Mouse (Mus musculus) olfactory bulb, adult 2 months (tissue): Measurements from ENCODE around the gene Fam43a. TPM values are rescaled to one million over a fixed set of nuclear protein-coding genes. Genes with fewer than 3 reads are reported as not detected.

Source experiments
- H3K27ac ChIP-seq: fragments of 200-500 bp; 2 replicates; pipeline ENCODE4 v1.5.1; 2012; ENCODE audit warnings: low read depth, low read length; ENCODE audit not compliant: insufficient read depth
- H3K4me1 ChIP-seq: fragments of 200-500 bp; 2 replicates; pipeline ENCODE4 v1.6.1; 2012; ENCODE audit warnings: low read length; ENCODE audit not compliant: control insufficient read depth, insufficient read depth
- H3K4me3 ChIP-seq: fragments of 200-500 bp; 2 replicates; pipeline ENCODE4 v1.5.1; 2012; ENCODE audit warnings: mild to moderate bottlenecking, low read depth, low read length, moderate library complexity; ENCODE audit not compliant: insufficient read depth
- CTCF ChIP-seq: fragments of 200-500 bp; IDR thresholded peaks from 2 replicates; pipeline ENCODE4 v1.5.1; 2012; ENCODE audit warnings: low read depth, mild to moderate bottlenecking, low read length, moderate library complexity; ENCODE audit not compliant: insufficient read depth
- POLR2A ChIP-seq: fragments of 200-500 bp; IDR thresholded peaks from 2 replicates; pipeline ENCODE4 v1.6.1; 2012; ENCODE audit warnings: mild to moderate bottlenecking, low read depth, low read length, moderate library complexity; ENCODE audit not compliant: insufficient read depth
- WGBS: fragments of 180-500 bp; shearing (Covaris S2); methylation state at CpG from one replicate; pipeline ENCODE4 v1.1.7; 2018; 5-methylcytosine and 5-hydroxymethylcytosine counted together
- polyA plus RNA-seq: library from polyadenylated mRNA; stranded (reverse); fragments of >200 nt; gene quantifications from 2 replicates; pipeline ENCODE4 v1.2.4, GENCODE M21; 2012; ENCODE audit warnings: low replicate concordance; ENCODE audit not compliant: missing spikeins, insufficient read depth, insufficient read length

Fam43a gene
- not detected in 2 replicates for polyA plus RNA-seq

DNA sequence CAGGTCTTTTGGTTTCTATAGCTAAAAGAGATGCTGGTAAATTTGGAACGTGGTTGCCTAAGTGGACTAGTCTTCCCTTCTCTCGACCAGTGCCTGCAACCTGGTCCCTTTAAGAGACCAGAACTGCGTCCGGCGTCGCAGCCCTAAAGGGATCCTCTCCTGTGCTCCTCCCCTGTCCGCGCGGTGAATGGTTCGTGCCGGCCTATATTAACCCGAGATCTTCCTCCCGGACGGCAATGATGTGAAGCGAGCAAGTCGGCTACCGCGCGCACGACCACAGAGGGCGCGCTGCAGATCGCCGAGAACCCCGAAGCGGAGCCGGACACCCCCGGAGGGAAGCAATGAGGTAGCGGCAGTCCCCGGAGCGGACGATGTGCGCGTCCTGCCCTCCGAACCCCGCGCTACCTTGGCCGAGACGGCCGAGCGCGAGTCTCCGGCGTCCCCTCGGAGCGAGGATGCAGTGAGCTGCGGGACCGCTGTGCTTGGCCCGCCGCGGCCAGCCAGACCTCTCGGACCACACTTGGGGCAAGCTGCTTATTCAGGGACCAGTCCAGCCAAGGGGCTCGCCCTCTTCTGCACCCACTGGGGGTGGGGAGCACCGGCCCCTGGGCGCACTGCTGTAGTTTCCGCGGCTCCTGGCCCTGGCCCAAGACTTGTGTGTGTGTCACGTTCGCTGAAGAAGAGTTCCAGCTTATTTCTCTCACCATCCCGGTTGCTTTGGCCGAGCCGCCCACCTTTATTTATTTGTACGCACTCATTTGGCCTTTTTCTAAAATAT is at the start of gene Fam43a:
TSS of gene Fam43a (plus strand) at position 233 of the 778 bp plus-strand sequence.
- TF ChIP-seq POLR2A (peak; percentile 94), CTCF (peak; percentile 30; the same call in 1 of the 2 replicates)
- Histone ChIP-seq H3K4me3 (peak within 1 kb of the TSS; percentile 80), H3K27ac (peak within 1 kb of the TSS; percentile 82), H3K4me1 (peaks cover 41% of the 10 kb centered on the region)
- under 1% methylated on average over 63 of the region's 63 CpGs for whole genome bisulfite sequencing

DNA sequence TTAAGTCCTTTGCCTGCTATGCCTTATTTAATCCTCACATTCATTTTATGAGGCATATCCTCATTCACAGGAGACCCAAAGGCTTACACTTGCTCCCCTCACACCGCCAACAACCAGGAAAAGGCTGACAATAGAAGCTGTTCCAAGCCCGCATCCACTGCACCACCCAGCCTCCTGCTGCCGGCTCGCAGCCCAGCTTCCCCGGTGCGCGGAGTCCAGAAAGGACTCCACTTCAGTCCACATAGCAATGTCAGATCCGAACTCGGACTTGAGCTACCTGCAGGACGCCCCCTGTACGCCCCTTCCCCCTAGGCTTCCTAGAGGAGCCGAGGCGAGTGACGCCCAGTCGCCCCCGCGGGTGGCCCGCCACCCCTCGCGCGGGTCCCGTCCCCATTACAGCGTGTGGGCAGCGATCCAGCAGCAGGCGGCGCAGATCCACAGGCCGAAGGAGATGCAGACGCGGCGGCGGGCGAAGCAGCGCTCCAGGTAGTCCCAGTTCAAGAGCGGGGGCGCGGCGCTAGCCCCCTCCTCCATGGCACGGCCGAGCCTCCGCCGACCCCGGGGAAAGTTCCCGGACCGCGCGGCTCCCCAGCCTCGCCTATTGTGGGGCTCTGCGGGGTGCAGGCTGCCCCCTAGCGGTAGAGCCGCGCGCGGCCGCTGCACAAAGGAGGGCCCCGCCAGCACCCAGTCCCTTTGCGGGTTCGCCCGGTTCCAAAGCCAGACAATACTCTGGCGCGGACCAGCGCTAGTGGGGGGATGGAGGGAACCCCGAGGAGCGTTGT is 49.4 kb upstream of the Fam43a start:
- Histone ChIP-seq H3K4me3 (peak overlapping the region; percentile 64), H3K4me1 (peaks cover 13% of the 10 kb centered on the region), H3K27ac (no peak overlapping the region)
- TF ChIP-seq CTCF (peak; percentile 97), POLR2A (0 out of 2 replicates have a peak, but pooled peaks have one; percentile 34)
- 1% methylated on average over 63 of the region's 63 CpGs for WGBS

DNA sequence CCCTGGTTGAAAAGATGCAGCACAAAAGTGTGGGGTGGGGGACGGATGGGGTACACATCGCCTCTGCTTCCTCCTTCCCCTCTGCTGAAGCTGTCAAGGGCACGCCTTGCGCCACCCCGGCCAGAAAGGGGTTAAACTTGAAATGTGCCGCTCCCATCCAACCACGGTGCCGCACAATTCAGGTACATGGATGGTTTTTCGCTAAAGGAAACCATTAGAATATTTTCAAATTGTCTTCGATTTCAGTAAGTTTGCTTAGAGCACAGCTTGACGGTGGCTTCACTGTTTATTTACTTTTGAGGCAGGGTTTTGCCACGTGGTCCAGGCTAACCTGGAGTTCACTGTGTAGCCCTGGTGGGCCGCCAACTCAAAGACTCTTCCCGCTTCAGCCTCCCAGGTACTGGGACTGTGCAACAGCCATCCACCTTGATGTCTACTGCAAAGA is 48.8 kb upstream of the Fam43a start, which contains the start of gene Tmem44:
TSS of gene Tmem44 (minus strand) at position 95 of the 445 bp plus-strand sequence.
- TF ChIP-seq CTCF, result no peak
- TF ChIP-seq POLR2A, result no peak
- 9% methylated on average over 14 of the region's 14 CpGs for WGBS
- H3K4me3 ChIP-seq, result peak within 1 kb of the TSS; percentile 64
- peaks cover 13% of the 10 kb centered on the region for H3K4me1 ChIP-seq
- H3K27ac ChIP-seq, result no peak within 1 kb of the TSS

DNA sequence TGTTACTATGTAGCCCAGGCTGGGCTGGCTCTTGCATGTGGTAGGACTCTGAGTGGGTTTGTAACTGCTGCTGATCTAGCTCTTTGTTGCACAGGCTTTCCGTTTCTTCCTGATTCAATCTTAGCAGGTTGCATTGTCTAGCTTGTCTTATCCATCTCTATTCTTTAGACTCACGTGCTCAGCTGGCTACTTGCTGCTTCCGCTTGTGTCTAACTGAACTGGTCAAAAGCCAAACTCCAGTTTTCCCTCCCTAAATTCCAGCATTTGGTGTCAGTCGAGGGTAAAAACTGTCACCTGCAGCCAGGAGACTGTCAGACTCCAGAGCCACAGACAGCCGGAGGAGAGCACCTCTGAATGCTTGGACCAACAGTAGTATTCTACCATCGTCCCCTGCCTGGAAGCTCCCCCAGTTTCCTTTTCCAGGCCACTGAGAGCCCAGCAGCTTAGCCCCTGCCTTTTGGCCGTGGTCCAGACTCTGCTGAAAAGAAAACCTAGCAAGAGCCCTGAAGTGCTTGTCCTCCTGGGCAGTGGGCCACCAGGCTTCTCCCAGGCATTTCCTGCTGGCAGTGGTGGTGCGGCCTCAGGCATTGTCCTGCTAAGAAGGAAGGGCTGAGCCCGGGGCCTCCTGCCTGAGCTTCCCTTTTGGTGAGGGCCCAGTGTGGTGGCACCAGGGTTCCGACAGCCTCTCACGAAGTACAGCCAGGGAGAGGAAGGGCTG is 46.7 kb upstream of the Fam43a start:
- TF ChIP-seq CTCF, result no peak
- TF ChIP-seq POLR2A, result no peak
- Histone ChIP-seq H3K4me1 (peaks cover 13% of the 10 kb centered on the region), H3K4me3 (no peak overlapping the region), H3K27ac (no peak overlapping the region)
- 49% methylated on average over 11 of the region's 11 CpGs for WGBS

DNA sequence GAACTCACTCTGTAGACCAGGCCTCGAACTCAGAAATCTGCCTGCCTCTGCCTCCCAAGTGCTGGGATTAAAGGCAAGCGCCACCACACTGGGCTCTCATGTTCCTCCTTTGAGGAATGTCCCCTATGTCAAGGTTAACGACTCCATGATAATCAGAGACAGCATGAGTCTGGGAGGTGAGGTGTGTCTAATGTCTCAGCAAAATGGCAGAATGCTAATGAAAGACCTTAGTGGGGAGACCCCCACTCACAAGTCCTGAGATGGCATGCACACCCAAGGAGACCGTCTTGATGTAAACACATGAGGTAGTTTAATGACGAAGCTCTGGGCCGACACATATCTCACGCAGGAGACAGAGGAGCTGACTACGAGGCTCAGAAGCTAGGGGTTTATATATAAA is 45.4 kb upstream of the Fam43a start:
- H3K4me3 ChIP-seq, result no peak overlapping the region
- H3K27ac ChIP-seq, result no peak overlapping the region
- peaks cover 13% of the 10 kb centered on the region for H3K4me1 ChIP-seq
- TF ChIP-seq POLR2A, result no peak
- TF ChIP-seq CTCF, result no peak
- WGBS, result 97% methylated on average over 8 of the region's 8 CpGs

DNA sequence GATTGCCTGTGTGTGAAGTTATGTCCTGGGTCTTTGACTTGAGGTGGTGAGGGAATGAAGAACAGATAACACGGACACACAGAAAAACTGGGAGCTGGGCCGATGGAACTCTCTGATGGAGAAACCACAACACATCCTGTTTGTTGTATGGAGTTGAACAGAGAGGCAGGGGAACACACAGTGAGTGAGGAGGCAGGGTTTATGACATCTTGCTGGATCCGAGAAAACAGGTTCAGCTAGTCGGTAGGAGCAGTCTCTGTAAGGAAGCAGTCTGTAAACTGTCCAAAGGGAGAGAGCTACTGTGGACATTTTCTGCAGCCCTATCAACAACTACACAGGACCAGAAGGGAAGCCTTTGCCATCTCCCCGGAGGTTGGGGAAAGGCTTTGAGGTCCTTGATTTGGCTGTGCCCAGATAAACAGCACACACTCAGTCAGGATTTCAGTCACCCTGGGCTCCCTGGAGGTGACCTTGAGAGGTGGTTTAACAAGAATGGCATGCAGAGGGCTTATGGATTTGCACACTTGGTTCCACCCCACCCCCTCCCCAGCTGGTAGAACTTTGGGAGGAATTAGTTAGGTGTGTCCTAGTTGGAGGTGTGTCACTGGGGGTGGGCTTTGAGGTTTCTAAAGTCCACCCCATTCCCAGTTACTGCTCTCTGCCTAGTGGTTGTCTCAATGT is 40.1 kb upstream of the Fam43a start:
- TF ChIP-seq POLR2A (no peak), CTCF (no peak)
- Histone ChIP-seq H3K4me1 (no peaks in the 10 kb centered on the region), H3K4me3 (no peak overlapping the region), H3K27ac (no peak overlapping the region)
- 88% methylated on average over 5 of the region's 5 CpGs for whole genome bisulfite sequencing

DNA sequence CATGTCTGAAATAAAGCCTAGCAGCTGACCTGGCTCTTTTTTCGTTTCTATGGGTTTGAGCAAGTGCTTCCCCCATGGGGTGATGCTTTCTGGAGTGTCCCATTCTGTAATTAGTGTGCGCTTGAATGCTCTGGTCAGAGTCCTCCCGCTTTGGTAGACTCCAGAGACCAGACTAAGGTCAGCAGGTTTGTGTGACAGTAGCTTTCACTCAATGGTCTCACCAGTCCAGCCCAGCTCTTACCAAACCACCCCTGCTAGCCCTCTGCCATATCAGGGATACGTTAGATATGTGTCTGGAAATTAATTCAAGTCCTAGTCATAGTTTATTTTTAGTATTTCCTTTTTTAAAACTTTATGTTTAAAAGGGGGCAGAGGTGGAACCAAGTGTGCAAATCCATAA is 38.9 kb upstream of the Fam43a start:
- 85% methylated on average over 4 of the region's 4 CpGs for WGBS
- Histone ChIP-seq H3K4me3 (no peak overlapping the region), H3K4me1 (no peaks in the 10 kb centered on the region), H3K27ac (no peak overlapping the region)
- TF ChIP-seq CTCF, result no peak
- no peak for TF ChIP-seq POLR2A

DNA sequence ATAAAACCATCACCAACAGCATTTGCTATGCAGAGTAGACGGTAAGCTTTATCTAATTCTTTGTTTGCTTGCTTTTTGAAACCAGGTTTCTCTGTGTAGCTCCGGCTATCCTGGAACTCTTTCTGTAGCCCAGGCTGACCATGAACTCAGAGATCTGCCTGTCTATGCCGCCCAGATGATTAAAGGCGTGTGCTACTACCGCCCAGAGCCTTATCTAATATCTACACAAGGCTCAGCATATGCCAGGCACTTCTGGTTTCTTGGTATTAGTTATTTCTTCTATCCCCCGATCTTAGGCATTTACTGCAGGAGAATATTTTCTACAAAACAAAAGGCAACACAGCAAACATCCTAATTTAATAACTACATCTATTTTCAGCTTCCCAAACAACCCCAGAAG is 33.9 kb upstream of the Fam43a start:
- Histone ChIP-seq H3K4me1 (no peaks in the 10 kb centered on the region), H3K27ac (no peak overlapping the region), H3K4me3 (no peak overlapping the region)
- TF ChIP-seq POLR2A, result no peak
- TF ChIP-seq CTCF, result no peak
- 88% methylated on average over 6 of the region's 6 CpGs for WGBS

DNA sequence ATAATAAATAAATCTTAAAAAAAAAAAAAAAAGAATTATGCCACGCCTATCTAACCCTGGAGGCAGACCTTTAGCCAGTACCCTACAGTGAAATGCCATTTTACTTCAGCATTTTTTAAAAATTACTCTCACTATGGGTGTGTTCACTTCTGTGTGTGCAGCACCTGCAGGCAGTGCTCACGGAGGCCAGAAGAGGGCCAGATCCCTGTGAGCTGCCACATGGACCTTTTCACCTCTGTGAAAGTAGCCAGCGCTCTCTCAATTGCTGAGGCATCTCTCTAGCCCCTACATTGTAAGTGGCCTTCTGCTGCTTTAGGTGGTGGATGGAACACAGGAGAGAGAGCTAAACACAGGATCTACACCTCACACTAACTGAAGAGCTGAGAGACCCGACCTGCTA is 29.4 kb upstream of the Fam43a start:
- TF ChIP-seq POLR2A (no peak), CTCF (no peak)
- 96% methylated on average over 4 of the region's 4 CpGs for WGBS
- H3K4me3 ChIP-seq, result no peak overlapping the region
- no peak overlapping the region for H3K27ac ChIP-seq
- no peaks in the 10 kb centered on the region for H3K4me1 ChIP-seq
